Mouse (Mus musculus) layer of hippocampus, postnatal 36 days (tissue): Measurements from ENCODE around the gene Acot12. TPM values are rescaled to one million over a fixed set of nuclear protein-coding genes. Genes with fewer than 3 reads are reported as not detected.
"Not testable (repeated sequence)": the region's sequence is repeated elsewhere in the genome, so short reads cannot be mapped to it uniquely, and the experiment has no call there.

ENCODE experiments used
- DNase-seq, 2 experiments: peaks; one replicate each; pipeline ENCODE4 v3.0.0; 2022
- total RNA-seq, 2 experiments: library from RNA; stranded (reverse); gene quantifications; 2 replicates each; pipeline ENCODE4 v1.2.3; 2021

The Acot12 gene
- total RNA-seq, 2 experiments from 2014 or later, result 0.46 to 0.70 TPM

DNA sequence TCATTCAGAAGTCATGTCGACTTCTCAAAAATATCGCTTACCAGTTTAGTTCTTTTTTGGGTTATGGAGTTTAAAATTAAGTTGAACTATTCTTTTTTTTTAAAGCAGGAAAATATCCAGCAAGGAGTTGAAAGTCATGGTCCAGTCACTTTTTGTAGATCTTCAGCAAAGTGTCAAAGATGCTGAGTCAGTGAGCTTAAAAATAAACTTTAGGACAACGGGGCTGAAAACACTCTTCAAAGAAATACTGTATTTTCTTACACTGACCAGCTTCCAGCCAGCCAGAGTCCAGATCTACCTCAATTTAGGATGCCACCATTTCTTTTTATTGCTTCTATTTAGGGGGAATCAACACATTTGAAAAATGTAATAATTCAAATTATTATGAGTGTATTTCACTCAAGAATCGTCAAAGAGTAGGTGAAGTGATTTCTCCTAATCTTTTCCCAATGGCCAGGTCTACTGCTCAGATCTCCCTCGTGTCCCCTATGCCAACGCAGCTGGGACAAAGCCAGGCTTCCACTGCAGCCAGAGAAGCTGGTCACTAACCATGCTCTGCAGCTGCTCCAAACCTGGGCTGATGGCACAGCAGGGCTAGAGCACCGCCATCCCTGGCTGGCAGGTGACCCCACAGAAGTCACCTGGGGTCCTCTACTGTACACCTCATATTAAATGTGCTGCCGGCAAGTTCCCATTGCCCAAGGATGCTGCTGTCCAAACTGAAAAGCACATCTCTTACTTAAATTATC, 19.2 kb downstream of the Acot12 start:
- no peak for DNase-seq

DNA sequence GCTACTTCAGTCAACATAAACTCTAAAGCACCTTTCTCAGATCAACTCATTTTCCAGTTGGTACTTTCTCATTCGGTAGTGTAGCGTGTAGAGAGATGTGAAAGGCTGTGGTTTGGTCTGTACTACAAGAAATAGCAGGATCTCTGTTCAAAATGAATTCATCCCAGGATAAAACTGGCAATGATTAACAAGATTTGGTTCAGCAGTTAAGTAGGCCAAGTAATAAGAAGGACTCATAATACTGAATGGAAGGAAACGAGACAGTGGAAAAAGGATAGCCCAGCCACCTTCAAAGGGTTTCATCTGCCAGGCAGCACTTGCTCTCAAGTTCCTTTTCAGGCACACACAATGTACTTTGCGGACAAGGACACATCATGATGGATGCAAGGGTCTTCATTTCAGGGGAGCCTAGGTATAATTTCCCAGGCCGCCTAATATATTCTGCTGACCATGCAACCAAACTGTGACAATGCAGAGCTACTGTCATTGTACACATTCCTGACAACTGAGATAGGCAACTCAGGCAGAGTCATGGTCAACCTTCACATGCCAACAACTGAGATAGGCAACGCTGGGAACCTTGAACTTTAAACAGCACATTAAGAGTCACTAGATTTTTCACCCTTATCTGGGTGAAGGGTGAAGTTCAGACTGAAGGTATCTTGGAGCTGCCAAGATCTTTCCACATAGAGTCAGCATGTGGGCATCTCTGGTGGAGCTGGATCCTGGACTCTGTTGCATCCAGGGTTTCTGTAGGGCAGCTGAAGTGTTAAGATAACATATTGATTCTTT, 20.5 kb downstream of the Acot12 start:
- DNase-seq, result no peak

GRCm38 (mm10) chr13:91763654-91764053, 22.3 kb downstream of the Acot12 start:
- not testable (repeated sequence) for DNase-seq

GRCm38 (mm10) chr13:91765627-91766026, 24.3 kb downstream of the Acot12 start:
- DNase-seq, result no peak

- DNase-seq, result no peak
Observed at GRCm38 (mm10) chr13:91768683-91769651, 27.7 kb downstream of the Acot12 start.

DNA sequence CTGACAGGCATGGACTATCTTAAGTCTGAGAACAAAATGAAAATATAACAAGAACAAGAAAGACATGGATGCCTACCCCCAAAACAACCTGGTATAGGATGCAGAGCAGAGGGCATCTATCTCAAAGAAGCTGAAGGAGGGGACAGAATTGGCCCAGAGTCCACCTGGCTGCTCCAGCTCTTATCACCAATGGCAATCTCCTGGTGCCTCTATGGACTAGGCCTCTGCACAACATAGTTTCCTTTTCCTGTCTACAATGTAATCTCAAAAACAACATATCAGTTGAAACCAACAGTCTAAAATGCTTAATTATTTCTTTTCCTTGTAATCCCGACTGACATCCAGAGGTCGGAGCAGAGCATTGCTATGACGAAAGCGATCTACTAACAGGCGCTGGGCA, 36.8 kb downstream of the Acot12 start:
- no peak for DNase-seq

DNA sequence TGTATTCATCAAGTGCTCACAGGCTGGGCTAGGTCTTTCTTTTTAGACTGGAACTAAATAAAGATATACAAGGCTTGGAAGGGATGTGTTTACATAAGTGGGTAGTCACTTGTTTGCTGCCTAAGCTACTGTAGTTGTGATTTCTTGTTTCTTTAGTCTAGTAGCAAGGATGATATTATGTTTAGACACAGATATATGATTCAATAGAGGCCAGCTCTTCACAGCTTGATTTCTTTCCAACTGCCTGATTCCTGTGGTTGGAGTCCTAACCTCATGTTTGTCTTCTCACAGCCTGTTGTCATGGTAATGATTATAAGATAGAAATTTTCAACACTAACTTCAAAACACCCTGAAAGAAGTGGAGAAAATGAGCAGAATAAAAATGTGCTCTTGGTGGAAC, 38.6 kb downstream of the Acot12 start:
- DNase-seq, result no peak

- no peak for DNase-seq
Observed at GRCm38 (mm10) chr13:91792035-91792434, 50.7 kb downstream of the Acot12 start.

GRCm38 (mm10) chr13:91794926-91795436, 53.7 kb downstream of the Acot12 start:
- no peak for DNase-seq

DNA sequence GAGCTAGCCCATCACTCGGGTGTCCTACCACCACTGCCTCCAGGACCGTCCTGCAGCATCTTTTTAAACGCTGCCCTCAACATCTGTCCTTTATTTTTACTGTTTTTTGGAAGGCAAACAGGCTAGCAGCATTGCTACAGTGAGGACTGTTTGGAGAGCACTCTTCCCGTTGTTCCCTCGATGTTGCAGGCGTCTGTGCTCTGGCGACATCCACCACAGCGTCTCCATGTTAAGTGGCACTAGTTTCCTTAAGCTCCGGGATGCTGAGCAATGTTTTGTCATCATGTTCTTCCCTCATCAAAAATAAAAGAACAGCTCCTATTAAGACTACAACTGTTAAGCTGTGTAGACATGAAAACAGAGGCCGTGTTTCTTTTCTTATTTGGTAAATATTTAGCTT, 54.3 kb downstream of the Acot12 start:
- no peak for DNase-seq

DNA sequence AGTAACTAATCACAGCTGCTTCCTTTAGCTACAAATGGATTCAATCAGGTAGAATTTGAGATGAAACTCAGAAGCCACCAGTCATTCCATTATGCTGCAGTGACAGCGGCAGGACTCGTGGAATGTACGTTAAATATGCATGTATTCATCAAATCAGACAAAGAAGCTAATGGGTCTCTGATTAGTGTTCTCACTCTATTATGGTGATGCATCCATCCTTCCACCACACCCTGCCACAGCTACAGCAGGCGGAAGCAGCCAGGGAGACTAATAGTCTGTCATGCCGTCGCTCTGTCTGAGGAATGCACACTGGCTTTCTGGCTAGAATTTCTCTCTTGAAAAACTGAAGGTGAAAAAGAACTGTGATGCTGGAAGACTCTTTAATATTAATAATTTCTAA, 54.7 kb downstream of the Acot12 start:
- DNase-seq, result no peak

DNA sequence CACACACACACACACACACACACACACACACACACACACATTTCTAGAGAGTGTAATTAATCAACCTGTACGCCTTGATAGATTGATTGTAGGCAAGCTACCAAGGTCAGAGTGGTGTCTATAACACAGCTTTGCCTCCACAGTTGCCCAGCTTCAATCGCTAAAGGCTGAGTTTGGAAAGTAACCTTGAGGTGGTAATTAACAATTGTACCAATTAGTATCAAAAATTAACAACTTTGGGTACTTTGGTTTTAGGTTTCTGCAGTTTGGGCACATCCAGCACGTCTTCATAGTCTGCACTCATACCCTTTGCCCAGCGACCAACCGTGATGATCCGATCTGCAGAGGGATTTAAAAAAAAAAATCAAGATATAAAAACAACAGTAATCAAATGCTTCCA, 55.6 kb downstream of the Acot12 start:
- no peak for DNase-seq

DNA sequence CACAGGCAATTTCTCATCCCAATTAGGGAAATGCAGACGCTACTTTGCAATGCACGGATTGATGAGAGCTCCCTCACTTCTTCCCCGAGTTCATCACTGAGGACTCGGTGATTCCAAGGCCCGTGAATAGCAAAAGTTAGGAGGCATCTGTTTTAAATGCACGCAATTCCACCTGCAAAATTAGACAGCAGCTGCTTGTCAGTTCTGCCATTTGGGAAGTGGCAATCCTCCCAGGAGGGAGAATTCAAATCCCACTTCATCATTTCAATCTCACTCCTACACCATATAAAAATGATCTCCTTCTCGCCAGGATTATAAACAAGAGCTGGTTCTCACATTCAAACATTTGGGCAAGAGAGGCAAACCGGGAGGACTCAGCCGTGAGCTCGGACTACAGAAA, 56.1 kb downstream of the Acot12 start:
- peak in 1 of 2 experiments; percentile 15 for DNase-seq

- DNase-seq, result no peak
Observed at GRCm38 (mm10) chr13:91801726-91802125, 60.4 kb downstream of the Acot12 start.

DNA sequence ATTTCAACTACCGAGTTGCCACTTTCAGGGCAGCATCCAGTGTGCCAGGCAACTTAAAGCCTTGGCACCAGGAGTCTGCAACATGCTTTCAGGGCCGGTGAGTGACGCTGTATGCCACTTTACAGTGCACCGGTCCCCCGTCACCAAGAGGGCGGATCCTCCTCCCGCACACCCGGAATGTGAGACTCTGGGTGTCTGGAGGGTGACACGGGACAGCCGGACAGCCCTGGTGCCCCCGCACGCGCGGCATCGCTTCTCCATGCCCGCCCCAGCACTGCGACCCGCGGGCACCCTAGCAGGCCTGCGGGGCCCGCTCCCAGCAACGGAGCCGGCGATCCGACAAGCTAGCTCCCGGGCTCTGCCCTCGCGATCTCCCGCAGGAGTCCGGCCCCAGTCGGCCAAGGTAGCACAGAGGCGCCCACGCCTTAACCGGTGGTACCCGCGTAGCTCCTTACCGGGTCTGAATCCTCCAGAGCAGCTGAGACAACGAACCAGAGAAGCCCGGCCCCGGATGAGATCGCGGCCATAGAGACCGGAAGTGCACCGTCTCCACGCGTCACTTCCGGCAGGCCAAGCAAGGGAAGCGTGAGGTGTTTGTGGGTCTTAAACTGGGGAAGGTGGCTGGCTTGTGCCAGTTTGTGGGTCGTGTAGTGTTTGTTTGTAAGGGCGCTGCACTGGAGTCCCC, 66.0 kb downstream of the Acot12 start, which contains the start of gene Zcchc9:
Zcchc9 (minus strand) TSS at position 551 of the 685 bp plus-strand sequence.
- DNase-seq, result peak; percentile 88

DNA sequence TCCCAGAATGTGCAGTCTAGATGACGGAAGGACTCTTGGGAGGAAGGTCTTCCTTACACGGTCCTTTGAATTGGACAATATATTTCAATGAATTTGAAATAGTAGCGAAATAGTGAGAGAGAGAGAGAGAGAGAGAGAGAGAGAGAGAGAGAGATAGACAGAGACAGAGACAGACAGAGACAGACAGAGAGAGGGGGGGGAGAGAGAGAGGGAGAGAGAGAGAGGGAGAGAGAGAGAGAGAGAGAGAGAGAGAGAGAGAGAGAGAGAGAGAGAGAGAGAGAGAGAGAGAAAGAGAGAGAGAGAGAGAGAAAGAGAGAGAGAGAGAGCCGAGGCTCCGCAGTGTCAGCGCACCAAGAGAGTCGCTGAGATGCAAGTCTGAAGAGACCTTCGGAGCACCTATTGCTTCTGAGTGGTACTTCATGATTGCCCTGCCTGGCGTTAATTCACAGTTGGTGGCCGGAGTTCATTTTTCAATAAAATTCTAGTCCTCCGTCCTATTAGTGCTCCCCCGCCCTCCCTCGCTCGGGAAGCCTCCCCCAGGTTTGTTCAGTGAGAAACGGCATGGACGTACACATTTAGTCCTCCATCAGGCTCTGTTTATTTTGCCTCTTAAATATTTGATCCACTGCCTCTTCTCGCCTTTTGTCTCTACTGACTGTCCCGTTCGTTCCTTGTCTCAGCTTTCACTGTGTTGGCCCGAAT, 66.7 kb downstream of the Acot12 start:
- no peak for DNase-seq

GRCm38 (mm10) chr13:91809476-91809875, 68.2 kb downstream of the Acot12 start:
- DNase-seq, result no peak

DNA sequence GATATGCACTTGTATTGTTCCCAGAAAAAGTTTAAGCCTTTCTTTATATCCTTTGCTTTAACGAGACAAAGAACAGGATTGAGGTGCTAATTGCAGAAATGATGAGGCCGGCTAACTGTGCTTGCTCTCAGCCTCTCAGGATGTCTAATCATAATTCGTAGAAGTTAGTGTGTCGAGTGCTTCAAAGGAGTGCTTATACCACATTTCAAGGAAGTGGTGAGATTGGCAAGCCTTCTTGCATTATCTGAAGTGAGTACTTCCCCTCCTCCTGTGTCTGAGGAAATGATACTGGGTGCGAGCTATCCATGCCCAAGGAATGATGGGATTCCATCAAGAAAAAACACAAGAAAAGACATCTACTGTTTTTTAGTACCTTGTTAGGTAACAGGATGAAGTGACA, 73.4 kb downstream of the Acot12 start:
- DNase-seq, result no peak

DNA sequence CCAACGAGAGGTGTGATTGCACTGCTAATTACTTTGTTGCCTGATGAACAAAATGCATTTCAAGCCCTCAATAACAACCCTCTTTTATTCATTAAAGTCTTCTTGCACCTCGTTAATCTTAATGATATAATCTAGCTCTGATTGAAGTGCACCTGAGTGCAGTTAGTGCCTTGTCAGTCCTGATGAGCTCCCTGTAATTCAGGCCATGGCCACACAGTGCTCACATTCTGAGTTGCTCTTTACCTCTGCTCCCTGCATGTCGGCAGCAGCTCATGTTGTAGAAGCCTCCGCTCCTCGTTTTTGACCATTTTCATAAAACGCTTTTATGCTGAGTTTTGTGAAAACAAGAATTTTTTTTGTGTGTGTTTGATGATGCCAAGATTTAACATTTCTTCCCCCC, 82.4 kb downstream of the Acot12 start:
- DNase-seq, result no peak

DNA sequence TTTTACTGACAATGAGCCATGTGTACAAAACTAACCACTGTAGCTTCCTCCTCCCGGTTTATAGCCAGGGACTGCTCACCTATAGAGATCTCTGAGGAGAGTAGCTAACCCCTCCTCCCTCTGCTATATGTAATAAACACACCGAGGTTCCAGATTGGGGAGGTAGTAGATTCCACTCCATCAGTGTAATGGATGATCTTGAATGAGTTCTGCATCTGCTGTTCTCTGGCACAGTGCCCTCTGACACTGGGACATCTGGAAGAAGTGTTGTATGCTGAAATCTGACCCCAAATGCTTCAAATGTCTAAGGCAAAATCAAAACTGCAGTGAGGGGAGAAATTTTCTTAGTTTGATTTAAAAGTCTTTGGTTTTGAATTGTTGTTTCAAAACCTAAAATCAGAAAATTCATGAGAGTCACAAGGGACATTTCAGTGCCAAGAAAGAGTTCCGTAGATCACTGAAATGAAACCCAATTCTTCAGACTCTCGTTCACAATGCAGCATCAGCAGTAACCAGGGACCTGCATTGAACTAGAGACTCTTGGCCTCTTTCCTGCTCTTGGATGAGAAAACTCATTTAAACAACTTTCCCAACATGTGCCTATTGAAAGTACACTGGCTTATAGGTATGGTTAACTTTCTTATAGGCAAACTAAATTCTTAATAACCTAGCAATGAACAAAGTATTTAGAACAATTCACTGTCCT, 83.7 kb downstream of the Acot12 start:
- DNase-seq, result no peak
